Mouse (Mus musculus): Measurements from ENCODE around the gene Wnt9b. TPM values are rescaled to one million over a fixed set of nuclear protein-coding genes. Genes with fewer than 3 reads are reported as not detected.
A peak's percentile ranks its signal among the peaks of the same experiment; 100 is the strongest.

Gene Wnt9b
- polyA plus RNA-seq (2015; fragmentation: Nextera tagmentation; extraction: Ambion mirVana): 0.07 TPM in 2 replicates

GRCm38 (mm10) chr11:103749306-103750089 lies at the start of gene Wnt9b:
Wnt9b (minus strand) TSS chr11:103749821.
- H3K27me3 ChIP-seq (ENCODE audit: control insufficient read depth, insufficient read depth, low read depth, low read length): peaks cover 51% of the 10 kb centered on the region
- ATAC-seq (ENCODE audit: low read depth): peak; percentile 37; the same call in 1 of the 2 replicates
- H3K9ac ChIP-seq (ENCODE audit: low read depth, low read length): no peak within 1 kb of the TSS
- WGBS (ENCODE audit: insufficient replicate concordance): 1% methylated on average over 66 of the region's 68 CpGs
- H3K4me2 ChIP-seq (ENCODE audit: low read depth, low read length): peak within 1 kb of the TSS; percentile 59
- peak within 1 kb of the TSS; percentile 40 for H3K4me3 ChIP-seq (ENCODE audit: low read depth, low read length)
- no peak within 1 kb of the TSS for H3K27ac ChIP-seq (ENCODE audit: low read length)
- H3K4me1 ChIP-seq (ENCODE audit: control insufficient read depth, low read depth, low read length): no peaks in the 10 kb centered on the region; the same call in 1 of the 2 replicates
- H3K9me3 ChIP-seq (replicated peaks; ENCODE audit: control insufficient read depth, low read length): no peaks in the 10 kb centered on the region
- H3K36me3 ChIP-seq (ENCODE audit: control insufficient read depth, insufficient read depth): no peaks in the 10 kb centered on the region

- Histone ChIP-seq H3K36me3 (ENCODE audit: control insufficient read depth, insufficient read depth) (no peaks in the 10 kb centered on the region), H3K27ac (ENCODE audit: low read length) (no peak overlapping the region), H3K27me3 (ENCODE audit: control insufficient read depth, insufficient read depth, low read depth, low read length) (peaks cover 7% of the 10 kb centered on the region), H3K4me1 (ENCODE audit: control insufficient read depth, low read depth, low read length) (no peaks in the 10 kb centered on the region), H3K4me2 (ENCODE audit: low read depth, low read length) (no peak overlapping the region), H3K4me3 (ENCODE audit: low read depth, low read length) (no peak overlapping the region), H3K9ac (ENCODE audit: low read depth, low read length) (no peak overlapping the region), H3K9me3 (replicated peaks; ENCODE audit: control insufficient read depth, low read length) (no peaks in the 10 kb centered on the region)
- no peak for ATAC-seq (ENCODE audit: low read depth)
- WGBS (ENCODE audit: insufficient replicate concordance): 41% methylated on average over 5 of the region's 5 CpGs
Measured at GRCm38 (mm10) chr11:103789951-103790350, 40.3 kb upstream of the Wnt9b start.

- H3K4me1 ChIP-seq (ENCODE audit: control insufficient read depth, low read depth, low read length): no peaks in the 10 kb centered on the region
- no peaks in the 10 kb centered on the region for H3K9me3 ChIP-seq (replicated peaks; ENCODE audit: control insufficient read depth, low read length)
- ATAC-seq (ENCODE audit: low read depth): no peak
- H3K4me3 ChIP-seq (ENCODE audit: low read depth, low read length): no peak overlapping the region
- WGBS (ENCODE audit: insufficient replicate concordance): 38% methylated on average over 9 of the region's 9 CpGs
- H3K4me2 ChIP-seq (ENCODE audit: low read depth, low read length): no peak overlapping the region
- peaks cover 19% of the 10 kb centered on the region for H3K27me3 ChIP-seq (ENCODE audit: control insufficient read depth, insufficient read depth, low read depth, low read length)
- no peaks in the 10 kb centered on the region for H3K36me3 ChIP-seq (ENCODE audit: control insufficient read depth, insufficient read depth)
- H3K27ac ChIP-seq (ENCODE audit: low read length): no peak overlapping the region
- H3K9ac ChIP-seq (ENCODE audit: low read depth, low read length): no peak overlapping the region
Measured at GRCm38 (mm10) chr11:103780152-103780551, 30.5 kb upstream of the Wnt9b start.

GRCm38 (mm10) chr11:103774228-103774530 lies 24.6 kb upstream of the Wnt9b start:
- ATAC-seq (ENCODE audit: low read depth): no peak
- Histone ChIP-seq H3K36me3 (ENCODE audit: control insufficient read depth, insufficient read depth) (no peaks in the 10 kb centered on the region), H3K4me2 (ENCODE audit: low read depth, low read length) (no peak overlapping the region), H3K9ac (ENCODE audit: low read depth, low read length) (no peak overlapping the region), H3K27ac (ENCODE audit: low read length) (no peak overlapping the region), H3K9me3 (replicated peaks; ENCODE audit: control insufficient read depth, low read length) (no peaks in the 10 kb centered on the region), H3K4me1 (ENCODE audit: control insufficient read depth, low read depth, low read length) (no peaks in the 10 kb centered on the region; the same call in 1 of the 2 replicates), H3K4me3 (ENCODE audit: low read depth, low read length) (peak overlapping the region; percentile 4; the same call in 1 of the 2 replicates), H3K27me3 (ENCODE audit: control insufficient read depth, insufficient read depth, low read depth, low read length) (peaks cover 73% of the 10 kb centered on the region)
- WGBS (ENCODE audit: insufficient replicate concordance): 1% methylated on average over 19 of the region's 19 CpGs

- no peak within 1 kb of the TSS for H3K9ac ChIP-seq (ENCODE audit: low read depth, low read length)
- no peak for ATAC-seq (ENCODE audit: low read depth)
- no peaks in the 10 kb centered on the region; the same call in 1 of the 2 replicates for H3K4me1 ChIP-seq (ENCODE audit: control insufficient read depth, low read depth, low read length)
- WGBS (ENCODE audit: insufficient replicate concordance): under 1% methylated on average over 60 of the region's 60 CpGs
- H3K9me3 ChIP-seq (replicated peaks; ENCODE audit: control insufficient read depth, low read length): no peaks in the 10 kb centered on the region
- no peak within 1 kb of the TSS for H3K27ac ChIP-seq (ENCODE audit: low read length)
- H3K4me3 ChIP-seq (ENCODE audit: low read depth, low read length): peak within 1 kb of the TSS; percentile 5; the same call in 1 of the 2 replicates
- no peaks in the 10 kb centered on the region for H3K36me3 ChIP-seq (ENCODE audit: control insufficient read depth, insufficient read depth)
- H3K4me2 ChIP-seq (ENCODE audit: low read depth, low read length): 0 out of 2 replicates have a peak within 1 kb of the TSS, but pooled peaks have one; percentile 20
- peaks cover 73% of the 10 kb centered on the region for H3K27me3 ChIP-seq (ENCODE audit: control insufficient read depth, insufficient read depth, low read depth, low read length)
Measured at GRCm38 (mm10) chr11:103773387-103774227, 24.0 kb upstream of the Wnt9b start, which contains the start of gene Wnt3. Wnt3 (plus strand) TSS chr11:103774150.

- ATAC-seq (ENCODE audit: low read depth): no peak
- 2% methylated on average over 23 of the region's 23 CpGs for WGBS (ENCODE audit: insufficient replicate concordance)
- Histone ChIP-seq H3K27me3 (ENCODE audit: control insufficient read depth, insufficient read depth, low read depth, low read length) (peaks cover 73% of the 10 kb centered on the region), H3K4me3 (ENCODE audit: low read depth, low read length) (no peak overlapping the region), H3K4me1 (ENCODE audit: control insufficient read depth, low read depth, low read length) (no peaks in the 10 kb centered on the region; the same call in 1 of the 2 replicates), H3K9me3 (replicated peaks; ENCODE audit: control insufficient read depth, low read length) (no peaks in the 10 kb centered on the region), H3K27ac (ENCODE audit: low read length) (no peak overlapping the region), H3K36me3 (ENCODE audit: control insufficient read depth, insufficient read depth) (no peaks in the 10 kb centered on the region), H3K4me2 (ENCODE audit: low read depth, low read length) (no peak overlapping the region), H3K9ac (ENCODE audit: low read depth, low read length) (no peak overlapping the region)
Measured at GRCm38 (mm10) chr11:103772505-103773386, 23.1 kb upstream of the Wnt9b start.

- Histone ChIP-seq H3K27ac (ENCODE audit: low read length) (no peak overlapping the region), H3K9me3 (replicated peaks; ENCODE audit: control insufficient read depth, low read length) (no peaks in the 10 kb centered on the region), H3K9ac (ENCODE audit: low read depth, low read length) (no peak overlapping the region), H3K4me2 (ENCODE audit: low read depth, low read length) (no peak overlapping the region), H3K36me3 (ENCODE audit: control insufficient read depth, insufficient read depth) (no peaks in the 10 kb centered on the region), H3K27me3 (ENCODE audit: control insufficient read depth, insufficient read depth, low read depth, low read length) (peaks cover 65% of the 10 kb centered on the region), H3K4me3 (ENCODE audit: low read depth, low read length) (no peak overlapping the region), H3K4me1 (ENCODE audit: control insufficient read depth, low read depth, low read length) (no peaks in the 10 kb centered on the region; the same call in 1 of the 2 replicates)
- ATAC-seq (ENCODE audit: low read depth): no peak
- 2% methylated on average over 19 of the region's 19 CpGs for WGBS (ENCODE audit: insufficient replicate concordance)
Measured at GRCm38 (mm10) chr11:103771160-103771817, 21.7 kb upstream of the Wnt9b start.

- peaks cover 8% of the 10 kb centered on the region for H3K27me3 ChIP-seq (ENCODE audit: control insufficient read depth, insufficient read depth, low read depth, low read length)
- H3K9ac ChIP-seq (ENCODE audit: low read depth, low read length): no peak overlapping the region
- no peaks in the 10 kb centered on the region for H3K9me3 ChIP-seq (replicated peaks; ENCODE audit: control insufficient read depth, low read length)
- no peak for ATAC-seq (ENCODE audit: low read depth)
- H3K27ac ChIP-seq (ENCODE audit: low read length): no peak overlapping the region
- 24% methylated on average over 5 of the region's 6 CpGs for WGBS (ENCODE audit: insufficient replicate concordance)
- no peak overlapping the region for H3K4me3 ChIP-seq (ENCODE audit: low read depth, low read length)
- no peak overlapping the region for H3K4me2 ChIP-seq (ENCODE audit: low read depth, low read length)
- no peaks in the 10 kb centered on the region for H3K4me1 ChIP-seq (ENCODE audit: control insufficient read depth, low read depth, low read length)
- no peaks in the 10 kb centered on the region for H3K36me3 ChIP-seq (ENCODE audit: control insufficient read depth, insufficient read depth)
Measured at GRCm38 (mm10) chr11:103765556-103766011, 16.0 kb upstream of the Wnt9b start.

Measured in liver, embryonic 16.5 days (tissue).